Mouse (Mus musculus): ENCODE measurements around the gene Stac. TPM values are rescaled to one million over a fixed set of nuclear protein-coding genes. Genes with fewer than 3 reads are reported as not detected.

Stac gene
- total RNA-seq, 2 experiments from 2014 or later = 3.2 to 3.7 TPM

DNA sequence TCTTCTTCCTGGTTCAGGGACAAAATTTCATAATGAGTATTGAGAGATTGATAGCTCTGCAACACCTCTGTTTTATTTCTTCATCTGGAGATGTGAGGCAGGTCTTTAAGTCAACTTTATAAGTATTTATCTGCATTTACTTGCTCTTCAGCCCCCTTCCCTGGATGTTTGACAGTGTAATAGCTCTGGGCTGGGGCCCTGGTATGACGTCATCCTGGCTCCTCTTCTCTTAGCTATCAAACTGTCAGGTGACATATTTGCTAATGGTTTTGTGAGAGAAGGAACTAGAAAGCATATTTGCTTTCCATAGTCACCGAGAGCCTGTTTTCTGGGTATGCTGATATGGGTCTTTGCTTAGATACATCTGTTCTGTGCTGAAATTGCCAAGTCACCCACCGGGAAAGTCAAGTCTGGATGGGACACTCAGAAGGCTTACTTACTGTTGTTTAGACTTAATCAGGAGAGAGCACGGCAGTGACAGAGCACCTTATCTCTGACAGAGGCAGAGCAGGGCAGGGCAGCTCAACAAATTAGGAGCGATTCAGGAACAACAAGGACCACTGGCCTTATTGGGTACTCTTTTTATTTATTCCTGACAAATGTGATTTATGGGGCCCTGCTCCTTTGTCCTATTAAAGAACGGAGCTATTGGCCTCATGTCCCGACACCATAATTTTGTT is 155.3 kb downstream of the Stac start:
- TF ChIP-seq CTCF (conservative IDR thresholded peaks at IDR 0.05) = no peak
- DNase-seq (ENCODE audit: low spot score in 2 of 2) = no peak
- Histone ChIP-seq H3K4me3 (no peak overlapping the region), H3K27ac (no peak overlapping the region)

DNA sequence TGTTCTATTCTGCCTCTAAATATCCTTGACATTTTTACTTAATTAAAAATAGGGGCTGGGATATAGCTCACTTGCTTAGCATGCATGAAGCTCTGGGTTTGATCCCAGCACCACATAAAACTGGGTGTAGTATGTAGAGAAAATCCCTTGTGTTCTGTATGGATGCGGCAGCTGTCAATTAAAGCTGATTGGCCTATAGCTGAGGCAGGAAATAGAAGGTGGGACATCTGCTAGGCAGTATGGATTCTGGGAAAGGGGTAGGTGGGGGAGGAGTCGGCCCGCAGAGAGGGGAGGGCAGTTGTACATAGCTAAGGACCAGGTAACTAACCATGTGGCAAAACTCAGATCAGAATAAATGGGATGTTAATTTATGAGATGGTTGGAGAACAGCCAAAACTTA is 166.3 kb downstream of the Stac start:
- Histone ChIP-seq H3K4me3 (no peak overlapping the region), H3K27ac (no peak overlapping the region)
- no peak for TF ChIP-seq CTCF (conservative IDR thresholded peaks at IDR 0.05)
- no peak for DNase-seq (ENCODE audit: low spot score in 2 of 2)

DNA sequence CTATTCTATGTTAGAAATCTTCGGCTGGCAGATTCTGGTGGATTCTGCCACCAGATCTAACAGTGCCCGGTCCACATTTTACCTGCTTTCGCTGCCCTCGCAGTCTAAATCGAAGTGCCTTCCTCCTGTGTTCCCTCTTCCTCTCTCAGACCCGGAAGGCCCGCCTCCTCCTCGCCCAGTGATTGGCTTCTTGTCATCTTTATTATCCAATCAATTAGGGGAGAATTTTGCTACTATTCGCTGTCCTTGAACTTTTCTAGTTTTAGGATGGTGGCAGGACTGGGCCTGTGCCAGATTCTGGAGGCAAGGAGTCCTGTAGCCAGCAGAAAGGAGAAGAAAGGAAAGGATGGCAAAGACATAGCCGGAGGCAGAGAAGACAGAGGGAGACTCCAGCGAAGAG is 167.0 kb downstream of the Stac start:
- Histone ChIP-seq H3K27ac (no peak overlapping the region), H3K4me3 (no peak overlapping the region)
- no peak for DNase-seq (ENCODE audit: low spot score in 2 of 2)
- TF ChIP-seq CTCF (conservative IDR thresholded peaks at IDR 0.05) = no peak

DNA sequence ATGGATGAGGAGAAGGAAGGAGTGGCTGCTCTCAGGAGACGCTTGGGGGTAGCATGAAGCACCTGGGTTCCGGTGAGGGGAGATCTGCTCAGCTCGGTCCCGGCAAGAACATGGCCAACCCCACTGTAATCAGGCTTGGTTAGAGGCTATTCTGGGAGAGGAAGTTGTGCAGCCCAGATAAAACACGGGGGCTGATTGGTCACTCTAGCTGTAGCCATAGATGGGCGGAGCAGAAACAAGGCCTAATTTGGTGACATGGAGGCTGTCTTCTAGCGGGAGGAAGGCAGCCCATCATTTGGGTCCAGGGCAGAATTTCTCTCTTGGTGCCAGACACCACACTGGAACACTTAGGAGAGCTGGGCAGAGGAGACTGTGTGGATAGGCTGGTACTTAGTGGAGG is 167.9 kb downstream of the Stac start:
- DNase-seq (ENCODE audit: low spot score in 2 of 2) = no peak
- H3K4me3 ChIP-seq = no peak overlapping the region
- no peak overlapping the region for H3K27ac ChIP-seq
- TF ChIP-seq CTCF (conservative IDR thresholded peaks at IDR 0.05) = no peak

DNA sequence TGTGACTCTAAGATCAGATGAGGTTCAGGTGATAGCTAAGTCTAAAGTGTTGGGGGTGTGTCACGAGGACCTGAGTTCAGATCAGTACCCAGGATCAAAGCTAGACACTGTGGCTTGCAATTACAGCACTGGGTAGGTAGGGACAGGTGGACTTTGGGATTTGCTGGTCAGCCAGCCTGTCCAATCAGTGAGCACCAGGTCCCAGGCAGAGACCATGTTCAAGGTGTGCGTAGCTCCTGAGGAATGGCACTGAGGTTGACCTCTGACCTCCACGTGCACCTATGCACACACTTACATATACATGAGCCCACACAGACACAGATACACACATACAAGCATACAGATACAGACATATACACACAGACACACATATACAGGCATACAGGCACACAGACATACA is 174.6 kb downstream of the Stac start:
- no peak overlapping the region for H3K27ac ChIP-seq
- DNase-seq (ENCODE audit: low spot score in 2 of 2) = no peak
- TF ChIP-seq CTCF (conservative IDR thresholded peaks at IDR 0.05) = no peak
- no peak overlapping the region for H3K4me3 ChIP-seq

DNA sequence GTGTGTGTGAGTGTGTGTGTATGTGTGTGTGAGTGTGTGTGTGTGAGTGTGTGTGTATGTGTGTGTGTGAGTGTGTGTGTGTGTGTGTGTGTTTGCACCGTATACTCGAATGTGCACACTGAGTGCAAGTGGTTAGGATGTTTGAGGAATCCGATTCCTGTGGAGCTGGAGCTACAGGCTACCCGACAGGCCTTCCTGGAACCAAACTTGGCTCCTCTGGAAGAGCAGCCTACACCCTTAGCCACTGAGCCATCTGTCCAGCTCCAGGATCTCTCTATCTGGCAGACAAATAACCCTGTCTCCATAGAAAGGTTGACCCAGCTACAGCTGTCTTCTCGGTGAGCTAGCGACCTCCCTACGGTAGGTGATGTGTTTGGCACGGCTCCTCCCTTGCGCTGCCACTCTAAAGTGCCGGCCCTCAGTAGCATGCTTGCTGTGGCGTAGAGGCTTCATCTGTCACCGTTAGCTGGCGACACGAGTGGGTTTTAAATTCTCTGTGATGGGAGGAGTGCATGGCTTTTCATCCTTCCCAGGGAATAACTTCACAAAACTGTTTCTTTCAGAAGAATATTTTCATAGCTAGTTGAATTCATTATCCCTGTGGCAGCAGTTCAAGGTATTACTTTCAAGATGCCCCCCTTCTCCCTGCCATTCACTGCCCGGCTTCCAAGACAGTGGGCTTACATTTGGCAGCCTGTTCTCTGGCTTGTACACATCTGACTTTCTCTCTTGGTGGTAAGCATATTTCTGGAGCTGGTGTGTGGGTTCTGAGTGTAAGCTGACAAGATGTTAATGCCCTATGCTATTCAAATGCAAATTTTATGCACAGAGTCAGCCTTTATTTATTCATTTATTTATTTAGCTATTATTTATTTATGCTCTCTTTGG is 175.3 kb downstream of the Stac start:
- Histone ChIP-seq H3K4me3 (no peak overlapping the region), H3K27ac (no peak overlapping the region)
- no peak for DNase-seq (ENCODE audit: low spot score in 2 of 2)
- TF ChIP-seq CTCF (conservative IDR thresholded peaks at IDR 0.05) = no peak
